ENCODE assay signal across 8 mouse cellular contexts in the genomic region with DNA sequence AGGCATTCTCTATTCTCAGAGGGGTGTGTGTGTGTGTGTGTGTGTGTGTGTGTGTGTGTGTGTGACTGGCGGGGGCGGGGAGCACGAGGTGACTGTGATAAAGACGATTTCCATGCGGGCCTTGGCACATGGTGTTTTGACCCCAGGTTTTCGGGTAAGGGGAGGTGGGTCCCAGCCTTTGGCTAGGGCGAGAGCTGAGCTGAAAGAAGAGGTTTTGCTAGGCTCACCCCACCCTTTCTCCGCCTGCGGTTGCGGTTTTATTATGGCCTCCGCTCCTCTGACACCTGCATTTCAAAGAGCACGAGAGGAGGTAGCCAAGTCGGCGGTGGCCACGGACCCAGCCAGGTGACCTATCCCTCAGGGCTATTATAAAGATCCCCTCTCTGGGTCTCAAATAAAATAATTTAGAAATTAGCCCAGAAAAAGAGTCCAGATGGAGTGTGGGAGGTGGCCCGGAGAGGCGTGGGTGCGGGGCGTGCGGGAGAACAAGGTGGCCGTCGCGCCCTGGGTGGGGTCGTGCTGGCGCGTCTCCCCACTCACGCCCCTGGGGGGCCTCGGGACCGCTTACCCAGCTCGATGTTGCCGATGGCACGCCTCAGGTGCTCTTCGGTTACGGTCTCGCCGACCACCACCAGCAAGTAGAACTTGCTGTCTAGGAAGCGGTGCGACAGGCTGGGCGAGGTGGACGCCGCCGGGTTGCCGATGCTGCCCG. TPM values are rescaled to one million over a fixed set of nuclear protein-coding genes. Genes with fewer than 3 reads are reported as not detected.
DNase-seq lines count a peak whose midpoint lies in the region; ATAC-seq and TF ChIP-seq lines count a peak whose summit lies in the region.

No protein-coding gene starts in this region.

- TF ChIP-seq EP300 in liver, embryonic 14.5 days (IDR thresholded peaks at IDR 0.05; ENCODE audit: low read depth), result no peak
- no peak for TF ChIP-seq EP300 in stomach, postnatal 0 days (optimal IDR thresholded peaks at IDR 0.05)

- H3K9ac ChIP-seq in kidney, embryonic 15.5 days, result peak overlapping the region; percentile 61
- H3K9ac ChIP-seq in liver, embryonic 14.5 days (replicated peaks), result no peak overlapping the region
- peak overlapping the region; percentile 66 for H3K9ac ChIP-seq in stomach, postnatal 0 days (ENCODE audit: low read length)

- no peaks in the 10 kb centered on the region for H3K9me3 ChIP-seq in kidney, embryonic 15.5 days (replicated peaks)
- no peaks in the 10 kb centered on the region for H3K9me3 ChIP-seq in liver, embryonic 14.5 days (ENCODE audit: control insufficient read depth, low read length)
- no peaks in the 10 kb centered on the region for H3K9me3 ChIP-seq in stomach, postnatal 0 days (ENCODE audit: control insufficient read depth, low read length)

- TF ChIP-seq CTCF in liver, embryonic 14.5 days (IDR thresholded peaks at IDR 0.05; ENCODE audit: low read depth), result no peak
- TF ChIP-seq CTCF in stomach, postnatal 0 days (IDR thresholded peaks at IDR 0.05; ENCODE audit: low read depth), result no peak

- H3K4me2 ChIP-seq in kidney, embryonic 15.5 days, result peak overlapping the region; percentile 98
- H3K4me2 ChIP-seq in liver, embryonic 14.5 days (ENCODE audit: low read depth), result peak overlapping the region; percentile 59
- H3K4me2 ChIP-seq in stomach, postnatal 0 days (replicated peaks; ENCODE audit: low read depth), result peak overlapping the region; percentile 90

- H3K4me1 ChIP-seq in kidney, embryonic 15.5 days, result peaks cover 36% of the 10 kb centered on the region
- no peaks in the 10 kb centered on the region for H3K4me1 ChIP-seq in liver, embryonic 14.5 days (replicated peaks; ENCODE audit: control insufficient read depth in 2 of 2, insufficient read depth in 2 of 2, low read length in 1 of 2)
- H3K4me1 ChIP-seq in stomach, postnatal 0 days (replicated peaks; ENCODE audit: control insufficient read depth, insufficient read depth), result 0 out of 2 replicates have a peak, but pooled peaks cover 3% of the 10 kb centered on the region

- H3K27me3 ChIP-seq in kidney, embryonic 15.5 days, result no peaks in the 10 kb centered on the region; the same call in 1 of the 2 replicates
- H3K27me3 ChIP-seq in liver, embryonic 14.5 days (ENCODE audit: control insufficient read depth, insufficient read depth, low read length), result peaks cover 43% of the 10 kb centered on the region
- no peaks in the 10 kb centered on the region for H3K27me3 ChIP-seq in stomach, postnatal 0 days (ENCODE audit: control insufficient read depth, insufficient read depth, low read length)

- peak overlapping the region; percentile 71 for H3K4me3 ChIP-seq in kidney, embryonic 15.5 days (replicated peaks)
- H3K4me3 ChIP-seq in liver, embryonic 14.5 days (ENCODE audit: insufficient read depth in 1 of 2, low read depth in 2 of 2, low read length in 2 of 2), result peak overlapping the region; percentile 43 to 47
- peak overlapping the region; percentile 72 for H3K4me3 ChIP-seq in stomach, postnatal 0 days (ENCODE audit: low read depth, low read length)

- WGBS in kidney, embryonic 15.5 days, result under 1% methylated on average over 42 of the region's 44 CpGs
- WGBS in liver, embryonic 14.5 days (ENCODE audit: insufficient replicate concordance), result under 1% methylated on average over 41 of the region's 44 CpGs
- WGBS in stomach, postnatal 0 days, result under 1% methylated on average over 44 of the region's 44 CpGs

- DNase-seq in kidney, adult 11 months, result no peak
- DNase-seq in Muller cell, postnatal 12 days (ENCODE audit: inconsistent ontology term), result peak; percentile 56
- peak; percentile 13 for DNase-seq in heart, postnatal 4 days
- DNase-seq in liver, embryonic 14.5 days (ENCODE audit: low read depth in 3 of 3, low spot score in 3 of 3), result no peak
- peak; percentile 22 for DNase-seq in stomach, postnatal 0 days (ENCODE audit: low spot score)
- no peak for DNase-seq in right cerebral cortex, postnatal 25 days

- peak overlapping the region; percentile 63 for H3K27ac ChIP-seq in kidney, embryonic 15.5 days
- no peak overlapping the region for H3K27ac ChIP-seq in liver, embryonic 14.5 days
- peak overlapping the region; percentile 74 for H3K27ac ChIP-seq in stomach, postnatal 0 days (replicated peaks)

- no peaks in the 10 kb centered on the region for H3K36me3 ChIP-seq in kidney, embryonic 15.5 days
- no peaks in the 10 kb centered on the region for H3K36me3 ChIP-seq in liver, embryonic 14.5 days (replicated peaks; ENCODE audit: control insufficient read depth, insufficient read depth, low read depth)
- H3K36me3 ChIP-seq in stomach, postnatal 0 days (ENCODE audit: control insufficient read depth, insufficient read depth, low read length), result no peaks in the 10 kb centered on the region

- peak; percentile 10; the same call in 1 of the 2 replicates for ATAC-seq in kidney, embryonic 15.5 days (replicated peaks; ENCODE audit: low FRiP score)
- ATAC-seq in common myeloid progenitor, adult 5-6 weeks (replicated peaks; ENCODE audit: low read depth, poor library complexity, severe bottlenecking), result peak; percentile 26; the same call in 1 of the 2 replicates
- ATAC-seq in liver, embryonic 14.5 days (ENCODE audit: insufficient read depth), result no peak
- ATAC-seq in stomach, postnatal 0 days (ENCODE audit: low FRiP score, low TSS enrichment), result peak; percentile 11; the same call in 1 of the 2 replicates

RNA-seq across cellular contexts. Expression of a gene that starts 0.4 kb away (rescaled TPM):
- 52.1 and 76.4 TPM in 2 replicates for polyA plus RNA-seq in kidney, embryonic 15.5 days (2015; fragmentation: Nextera tagmentation; extraction: Ambion mirVana)
- total RNA-seq in common myeloid progenitor, adult 5-6 weeks (2017), result not detected in 2 replicates
- total RNA-seq in heart, postnatal 4 days (2021), result 10 to 100 TPM; 48.0 to 57.3 TPM
- polyA plus RNA-seq in liver, embryonic 14.5 days (2012; rRNA removed), result 0.19 and 0.27 TPM in 2 replicates
- polyA plus RNA-seq in liver, embryonic 14.5 days (2014; fragmentation: Nextera tagmentation; extraction: Ambion mirVana), result 1.2 and 1.7 TPM in 2 replicates
- 54.1 and 63.8 TPM in 2 replicates for polyA plus RNA-seq in stomach, postnatal 0 days (2015; fragmentation: Nextera tagmentation; extraction: Ambion mirVana)

Comparison
In these comparisons a context has a peak if more than half of its experiments do, and no peak if none do; other contexts are left out.
1. DNase-seq: peak in Muller cell, postnatal 12 days (single experiment), heart, postnatal 4 days (single experiment) and stomach, postnatal 0 days (single experiment); none in kidney, adult 11 months (single experiment), liver, embryonic 14.5 days (0 of 3) and right cerebral cortex, postnatal 25 days (single experiment).
2. RNA of a gene that starts 0.4 kb away (polyA plus RNA-seq): 52.1 to 76.4 TPM in kidney, embryonic 15.5 days and 54.1 to 63.8 TPM in stomach, postnatal 0 days; 0.19 to 1.7 TPM in liver, embryonic 14.5 days; every median in the first group is over 10 times any median in the second.
3. Peak in every context shown above with its lines, with median percentiles within 50 percentile points of each other: H3K4me2 ChIP-seq and H3K4me3 ChIP-seq.